Comparison of ENCODE assay signal across 10 mouse cellular contexts in the genomic region with DNA sequence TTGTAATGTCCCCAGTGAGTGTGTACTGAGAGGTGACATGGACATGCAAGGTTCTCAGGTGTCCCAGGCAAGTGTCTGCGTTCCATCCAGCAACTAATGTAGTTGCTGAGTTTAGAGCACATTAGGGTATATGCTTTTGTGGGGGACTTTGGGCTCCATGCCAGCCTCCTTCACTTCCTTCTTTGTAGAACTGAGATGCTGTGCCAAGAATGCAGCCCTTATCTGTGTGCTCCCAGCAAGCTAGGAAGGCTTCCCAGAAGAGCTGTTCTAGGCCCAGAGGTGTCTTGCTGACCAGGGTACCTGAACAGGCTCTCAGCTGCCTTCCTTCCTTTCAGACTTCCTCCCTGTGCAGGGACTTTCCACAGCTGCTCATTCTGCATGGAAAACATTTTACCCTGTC. TPM values are rescaled to one million over a fixed set of nuclear protein-coding genes. Genes with fewer than 3 reads are reported as not detected.
DNase-seq lines count a peak whose midpoint lies in the region; ATAC-seq and TF ChIP-seq lines count a peak whose summit lies in the region.
"Had no signal": no experiment of that assay in that cellular context is flagged by ENCODE, and none has a peak within 500 bp of the region (broad histone marks: within the 10 kb centered on the region; RNA-seq: fewer than 3 reads in every experiment).

No protein-coding gene starts in this region.

- H3K36me3 ChIP-seq in neural tube, embryonic 15.5 days = no peaks in the 10 kb centered on the region

- 58% methylated on average over 1 of the region's 1 CpGs for WGBS in neural tube, embryonic 15.5 days

- H3K4me3 ChIP-seq in neural tube, embryonic 15.5 days (replicated peaks) = no peak overlapping the region

- H3K27me3 ChIP-seq in neural tube, embryonic 15.5 days (replicated peaks) = no peaks in the 10 kb centered on the region

- TF ChIP-seq CTCF in brain, embryonic 14.5 days (IDR thresholded peaks at IDR 0.05; ENCODE audit: borderline replicate concordance, extremely low read depth, insufficient read depth, insufficient read length) = no peak

- no peaks in the 10 kb centered on the region for H3K9me3 ChIP-seq in neural tube, embryonic 15.5 days (replicated peaks)

- H3K4me2 ChIP-seq in neural tube, embryonic 15.5 days = no peak overlapping the region

- H3K9ac ChIP-seq in neural tube, embryonic 15.5 days (replicated peaks) = no peak overlapping the region

- intact Hi-C loops in heart, postnatal 14 days (cut with DNase I) = no loop called here

- no peak overlapping the region for H3K27ac ChIP-seq in neural tube, embryonic 15.5 days (replicated peaks)
- H3K27ac ChIP-seq: macrophage had no signal

- peak; percentile 33 for DNase-seq in kidney, postnatal 14 days
- DNase-seq in kidney, adult 8-10 months = no peak
- DNase-seq in brain, embryonic 14.5 days (ENCODE audit: low read depth) = peak; percentile 43
- DNase-seq in heart, postnatal 14 days = peak; percentile 19 to 33
- DNase-seq in right cerebral cortex, postnatal 4 days = peak; percentile 22
- no peak for DNase-seq in ovary, postnatal 36 days (ENCODE audit: low spot score)
- DNase-seq in left cerebral cortex, adult 11 months (ENCODE audit: low spot score) = no peak
- DNase-seq: adrenal gland, postnatal 14 days had no signal

- no peak for TF ChIP-seq POLR2A in brain, embryonic 14.5 days (IDR thresholded peaks at IDR 0.05; ENCODE audit: borderline replicate concordance, extremely low read depth, insufficient read depth, insufficient read length, poor library complexity, severe bottlenecking)

- no peak for ATAC-seq in neural tube, embryonic 15.5 days (ENCODE audit: low FRiP score)

- H3K4me1 ChIP-seq in neural tube, embryonic 15.5 days = peaks cover 32% of the 10 kb centered on the region

RNA-seq across cellular contexts. Expression of gene Arntl, which starts 33.2 kb away (rescaled TPM):
- 15.1 and 16.6 TPM in 2 replicates for polyA plus RNA-seq in brain, embryonic 14.5 days (2012; rRNA removed)
- 1 to 10 TPM; 8.6 to 9.6 TPM for total RNA-seq in heart, postnatal 14 days (2021)
- polyA plus RNA-seq in neural tube, embryonic 15.5 days (2015; fragmentation: Nextera tagmentation; extraction: Ambion mirVana) = 14.4 and 17.7 TPM in 2 replicates

Comparison
In these comparisons a context has a peak if more than half of its experiments do, and no peak if none do; other contexts are left out.
1. DNase-seq: peak in kidney, postnatal 14 days (single experiment), brain, embryonic 14.5 days (single experiment), heart, postnatal 14 days (2 of 2) and right cerebral cortex, postnatal 4 days (single experiment); none in kidney, adult 8-10 months (0 of 2), ovary, postnatal 36 days (single experiment) and left cerebral cortex, adult 11 months (single experiment).